Mouse (Mus musculus): ENCODE measurements at regions not wholly inside any gene's neighbourhood (a gene's known extent, or its start where the extent isn't known, plus 50 kb on each side); places are given as distances from the start of the nearest gene placed in this dataset.

DNA sequence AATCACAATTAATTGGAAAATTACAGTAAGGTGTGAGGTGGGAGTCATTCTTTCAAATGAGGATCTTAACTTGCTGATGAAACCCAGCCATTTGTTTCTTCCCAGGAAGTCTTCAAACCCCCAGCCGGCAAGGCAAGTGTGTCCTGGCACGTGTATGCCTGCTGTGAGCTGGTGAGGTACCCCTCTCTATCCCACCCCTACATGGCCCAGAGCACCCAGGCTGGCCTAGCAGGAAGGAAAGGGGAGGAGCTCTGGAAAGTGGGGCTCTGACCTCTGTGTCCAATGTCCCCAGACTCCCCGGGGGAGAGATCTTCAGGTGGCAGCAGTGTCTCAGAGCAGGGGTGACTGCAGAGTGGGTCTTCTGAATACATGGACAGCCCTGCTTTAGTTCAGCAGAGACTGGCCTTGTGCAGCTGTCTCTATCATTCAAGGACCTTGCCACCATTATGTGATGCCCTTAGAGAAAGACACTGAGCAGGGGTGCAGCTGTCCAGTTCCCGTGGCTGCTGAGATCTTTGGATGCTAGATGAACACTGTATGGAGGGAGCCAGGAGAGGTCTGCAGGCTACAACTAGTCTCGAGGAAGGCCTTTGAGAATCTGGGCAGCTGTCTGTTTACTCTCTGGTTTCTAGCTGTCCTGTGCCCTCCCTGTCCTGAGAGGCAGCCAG lies 306.8 kb upstream of the Mki67 start:
- Histone ChIP-seq H3K27ac (ENCODE audit: control insufficient read depth, low read depth, low read length) (no peak overlapping the region), H3K79me2 (ENCODE audit: control insufficient read depth, insufficient read depth, low read length, poor library complexity) (no peaks in the 10 kb centered on the region), H3K36me3 (ENCODE audit: control insufficient read depth in 1 of 2, insufficient read depth in 2 of 2, low read length in 2 of 2) (no peaks in the 10 kb centered on the region), H3K4me1 (ENCODE audit: control insufficient read depth in 1 of 2, insufficient read depth in 2 of 2, low read length in 2 of 2) (no peaks in the 10 kb centered on the region), H3K9ac (ENCODE audit: control insufficient read depth, low read depth, low read length, poor library complexity, severe bottlenecking) (no peak overlapping the region), H3K4me3 (ENCODE audit: control insufficient read depth in 1 of 2, insufficient read depth in 1 of 2, low read depth in 2 of 2, low read length in 2 of 2) (no peak overlapping the region), H3K27me3 (ENCODE audit: control insufficient read depth in 1 of 2, insufficient read depth in 2 of 2, low read length in 2 of 2) (no peaks in the 10 kb centered on the region), H3K9me3 (replicated peaks; ENCODE audit: insufficient read depth, low read length) (no peaks in the 10 kb centered on the region)
- DNase-seq (ENCODE audit: low read depth, low spot score): no peak
- TF ChIP-seq RAD21 (IDR thresholded peaks at IDR 0.05; ENCODE audit: low read depth, low read length) (no peak), NRF1 (IDR thresholded peaks at IDR 0.05; ENCODE audit: insufficient read depth, low read depth, low read length, poor library complexity, severe bottlenecking) (no peak)

DNA sequence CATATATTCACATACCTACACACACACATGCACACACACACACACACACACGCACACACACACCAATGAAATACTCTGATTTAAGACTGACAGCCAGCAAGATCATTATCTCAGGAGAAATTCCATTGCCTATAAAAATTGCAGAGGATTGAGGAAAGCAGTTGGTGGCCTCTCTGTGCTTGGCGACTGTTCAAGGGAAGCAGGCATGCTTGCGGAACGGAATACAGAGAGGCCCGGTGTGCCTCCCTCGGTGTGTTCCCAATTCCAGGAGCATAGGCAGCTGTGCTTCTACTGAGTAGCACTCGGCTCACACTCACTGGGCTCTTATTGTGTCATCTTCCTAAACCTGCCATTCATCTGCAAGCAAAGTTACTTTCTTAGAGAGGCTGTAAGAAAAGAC lies 310.3 kb upstream of the Mki67 start:
- DNase-seq (ENCODE audit: low read depth, low spot score): no peak
- Histone ChIP-seq H3K4me1 (ENCODE audit: control insufficient read depth in 1 of 2, insufficient read depth in 2 of 2, low read length in 2 of 2) (no peaks in the 10 kb centered on the region), H3K27ac (ENCODE audit: control insufficient read depth, low read depth, low read length) (no peak overlapping the region), H3K36me3 (ENCODE audit: control insufficient read depth in 1 of 2, insufficient read depth in 2 of 2, low read length in 2 of 2) (no peaks in the 10 kb centered on the region), H3K9ac (ENCODE audit: control insufficient read depth, low read depth, low read length, poor library complexity, severe bottlenecking) (no peak overlapping the region), H3K4me3 (ENCODE audit: control insufficient read depth in 1 of 2, insufficient read depth in 1 of 2, low read depth in 2 of 2, low read length in 2 of 2) (no peak overlapping the region), H3K27me3 (ENCODE audit: control insufficient read depth in 1 of 2, insufficient read depth in 2 of 2, low read length in 2 of 2) (no peaks in the 10 kb centered on the region), H3K9me3 (replicated peaks; ENCODE audit: insufficient read depth, low read length) (no peaks in the 10 kb centered on the region), H3K79me2 (ENCODE audit: control insufficient read depth, insufficient read depth, low read length, poor library complexity) (no peaks in the 10 kb centered on the region)
- no peak for TF ChIP-seq CHD1 (IDR thresholded peaks at IDR 0.05; ENCODE audit: low read depth, low read length)
- no peak for TF ChIP-seq ETS1 (IDR thresholded peaks at IDR 0.05; ENCODE audit: low read depth, low read length)
- TF ChIP-seq GABPA (IDR thresholded peaks at IDR 0.05; ENCODE audit: low read depth, low read length): no peak
- TF ChIP-seq POLR2AphosphoS5 (IDR thresholded peaks at IDR 0.05; ENCODE audit: borderline replicate concordance, low read depth, low read length): no peak
- no peak for TF ChIP-seq SIN3A (IDR thresholded peaks at IDR 0.05; ENCODE audit: low read length)
- TF ChIP-seq E2F4 (IDR thresholded peaks at IDR 0.05; ENCODE audit: borderline replicate concordance, low read depth, low read length): no peak
- TF ChIP-seq NELFE (IDR thresholded peaks at IDR 0.05; ENCODE audit: low read depth, low read length): no peak
- no peak for TF ChIP-seq MAZ (IDR thresholded peaks at IDR 0.05; ENCODE audit: low read depth, low read length)
- TF ChIP-seq MXI1 (IDR thresholded peaks at IDR 0.05; ENCODE audit: low read depth, low read length): no peak
- TF ChIP-seq MEF2A (IDR thresholded peaks at IDR 0.05; ENCODE audit: extremely low read depth, insufficient replicate concordance, low read depth, low read length, poor library complexity, severe bottlenecking): no peak
- no peak for TF ChIP-seq EP300 (IDR thresholded peaks at IDR 0.05; ENCODE audit: low read depth in 1 of 2, low read length in 2 of 2)
- no peak for TF ChIP-seq BHLHE40 (IDR thresholded peaks at IDR 0.05; ENCODE audit: borderline replicate concordance, low read depth, low read length)
- no peak for TF ChIP-seq USF1 (IDR thresholded peaks at IDR 0.05; ENCODE audit: low read depth, low read length)
- no peak for TF ChIP-seq HCFC1 (IDR thresholded peaks at IDR 0.05; ENCODE audit: low read depth, low read length)
- TF ChIP-seq ZC3H11A (IDR thresholded peaks at IDR 0.05; ENCODE audit: low read depth, low read length): no peak

Data from MEL (cell line).